Mouse (Mus musculus) MEL (cell line): ENCODE data around the gene Ms4a3. TPM values are rescaled to one million over a fixed set of nuclear protein-coding genes. Genes with fewer than 3 reads are reported as not detected.

Source experiments
- DNase-seq: peaks from one replicate; pipeline ENCODE4 v3.0.0; 2011; ENCODE audit warnings: low read depth, low spot score
- H3K27ac ChIP-seq: 2 replicates; pipeline ENCODE4 v1.5.1; 2012; ENCODE audit warnings: low read depth, mild to moderate bottlenecking, control low read depth, low read length, moderate library complexity; ENCODE audit not compliant: control insufficient read depth
- H3K27me3 ChIP-seq, 2 experiments: fragments of 150-350 bp in 1 of 2; sonication (generic) in 1 of 2; 2 replicates each; pipeline ENCODE4 v1.6.1; 2012; ENCODE audit warnings: low read length in 2 of 2, mild to moderate bottlenecking in 2 of 2, improper control_type of control experiment in 1 of 2, moderate library complexity in 1 of 2; ENCODE audit not compliant: insufficient read depth in 2 of 2, control insufficient read depth in 1 of 2
- H3K36me3 ChIP-seq, 2 experiments: 2 replicates each; pipeline ENCODE4 v1.6.1; 2012 to 2014; ENCODE audit warnings: low read length in 2 of 2, improper control_type of control experiment in 1 of 2, inconsistent platforms in 1 of 2, mild to moderate bottlenecking in 1 of 2; ENCODE audit not compliant: insufficient read depth in 2 of 2, control insufficient read depth in 1 of 2
- H3K4me1 ChIP-seq, 2 experiments: fragments of 150-350 bp in 1 of 2; sonication (generic) in 1 of 2; 2 replicates each; pipeline ENCODE4 v1.6.1; 2012; ENCODE audit warnings: low read length in 2 of 2, improper control_type of control experiment in 1 of 2, mild to moderate bottlenecking in 1 of 2; ENCODE audit not compliant: insufficient read depth in 2 of 2, control insufficient read depth in 1 of 2
- H3K4me3 ChIP-seq, 2 experiments: fragments of 150-350 bp in 1 of 2; sonication (generic) in 1 of 2; 2 replicates each; pipeline ENCODE4 v1.5.1; 2012; ENCODE audit warnings: low read depth in 2 of 2, low read length in 2 of 2, mild to moderate bottlenecking in 2 of 2, moderate library complexity in 2 of 2, control low read depth in 1 of 2, improper control_type of control experiment in 1 of 2; ENCODE audit not compliant: control insufficient read depth in 1 of 2, insufficient read depth in 1 of 2
- H3K79me2 ChIP-seq: 2 replicates; pipeline ENCODE4 v1.6.1; 2012; ENCODE audit warnings: mild to moderate bottlenecking, low read length, moderate library complexity; ENCODE audit not compliant: control insufficient read depth, poor library complexity, insufficient read depth
- H3K9ac ChIP-seq: 2 replicates; pipeline ENCODE4 v1.6.1; 2012; ENCODE audit warnings: low read depth, mild to moderate bottlenecking, control low read depth, low read length, moderate library complexity; ENCODE audit not compliant: control insufficient read depth, poor library complexity, severe bottlenecking
- H3K9me3 ChIP-seq: fragments of 150-350 bp; sonication (generic); replicated peaks from 2 replicates; pipeline ENCODE4 v1.6.1; 2012; ENCODE audit warnings: mild to moderate bottlenecking, low read length, improper control_type of control experiment, moderate library complexity; ENCODE audit not compliant: insufficient read depth
- BHLHE40 ChIP-seq: IDR thresholded peaks from 2 replicates; pipeline ENCODE4 v1.6.1; 2012; ENCODE audit warnings: low read depth, mild to moderate bottlenecking, inconsistent platforms, low read length, improper control_type of control experiment, borderline replicate concordance
- CHD1 ChIP-seq: IDR thresholded peaks from 2 replicates; pipeline ENCODE4 v1.6.1; 2012; ENCODE audit warnings: low read depth, mild to moderate bottlenecking, inconsistent platforms, low read length, improper control_type of control experiment
- GABPA ChIP-seq: IDR thresholded peaks from 2 replicates; pipeline ENCODE4 v1.6.1; 2012; ENCODE audit warnings: low read depth, mild to moderate bottlenecking, inconsistent platforms, low read length, improper control_type of control experiment, moderate library complexity
- GATA1 ChIP-seq: IDR thresholded peaks from 2 replicates; pipeline ENCODE4 v1.6.1; 2011; ENCODE audit warnings: low read depth, low read length, improper control_type of control experiment
- HCFC1 ChIP-seq: IDR thresholded peaks from 2 replicates; pipeline ENCODE4 v1.6.1; 2012; ENCODE audit warnings: low read depth, mild to moderate bottlenecking, inconsistent platforms, low read length, improper control_type of control experiment, moderate library complexity
- JUND ChIP-seq: IDR thresholded peaks from 2 replicates; pipeline ENCODE4 v1.6.1; 2011; ENCODE audit warnings: low read depth, mild to moderate bottlenecking, improper control_type of control experiment, low read length
- MEF2A ChIP-seq: IDR thresholded peaks from 2 replicates; pipeline ENCODE4 v1.6.1; 2014; ENCODE audit warnings: low read depth, mild to moderate bottlenecking, inconsistent platforms, low read length, improper control_type of control experiment; ENCODE audit not compliant: poor library complexity, insufficient replicate concordance, severe bottlenecking; ENCODE audit errors: extremely low read depth
- MYB ChIP-seq: IDR thresholded peaks from 2 replicates; pipeline ENCODE4 v1.6.1; 2011; ENCODE audit warnings: mild to moderate bottlenecking, low read depth, low read length, improper control_type of control experiment
- POLR2A ChIP-seq, 2 experiments: IDR thresholded peaks; 2 replicates each; pipeline ENCODE4 v1.6.1; 2011 to 2012; ENCODE audit warnings: low read length in 2 of 2, mild to moderate bottlenecking in 2 of 2, control low read depth in 1 of 2, improper control_type of control experiment in 1 of 2, low read depth in 1 of 2, moderate library complexity in 1 of 2; ENCODE audit not compliant: control insufficient read depth in 1 of 2, insufficient read depth in 1 of 2, poor library complexity in 1 of 2
- RAD21 ChIP-seq: IDR thresholded peaks from 2 replicates; pipeline ENCODE4 v1.6.1; 2011; ENCODE audit warnings: mild to moderate bottlenecking, low read depth, low read length, improper control_type of control experiment
- SIN3A ChIP-seq: IDR thresholded peaks from 2 replicates; pipeline ENCODE4 v1.6.1; 2012; ENCODE audit warnings: low read length, improper control_type of control experiment, inconsistent platforms
- SMC3 ChIP-seq: IDR thresholded peaks from 2 replicates; pipeline ENCODE4 v1.6.1; 2011; ENCODE audit warnings: low read depth, low read length, improper control_type of control experiment
- TBP ChIP-seq: IDR thresholded peaks from 2 replicates; pipeline ENCODE4 v1.8.0; 2011; ENCODE audit warnings: low read depth, low read length, improper control_type of control experiment
- TCF12 ChIP-seq: IDR thresholded peaks from 2 replicates; pipeline ENCODE4 v1.6.1; 2014; ENCODE audit warnings: low read depth, mild to moderate bottlenecking, inconsistent platforms, low read length, improper control_type of control experiment, moderate library complexity
- USF1 ChIP-seq: IDR thresholded peaks from 2 replicates; pipeline ENCODE4 v1.6.1; 2014; ENCODE audit warnings: low read depth, mild to moderate bottlenecking, inconsistent platforms, low read length, improper control_type of control experiment, moderate library complexity
- ZMIZ1 ChIP-seq: IDR thresholded peaks from 2 replicates; pipeline ENCODE4 v1.6.1; 2012; ENCODE audit warnings: low read depth, mild to moderate bottlenecking, inconsistent platforms, low read length, improper control_type of control experiment, moderate library complexity
- polyA plus RNA-seq, 2 experiments: library from polyadenylated mRNA; stranded (reverse) in 1 of 2; unstranded in 1 of 2; fragments of >175 nt in 1 of 2; fragments of >200 nt in 1 of 2; gene quantifications; 2 replicates each; pipeline versions ENCODE4 v1.2.1 to v1.2.4; 2012; ENCODE audit warnings: low replicate concordance in 2 of 2, low read depth in 1 of 2; ENCODE audit not compliant: insufficient read length in 2 of 2, insufficient read depth in 1 of 2, missing spikeins in 1 of 2
- total RNA-seq: library from RNA; depleted of rRNA; stranded (reverse); fragments of 300-350 nt; gene quantifications from 2 replicates; pipeline ENCODE4 v1.2.3, GENCODE M21; 2012; rRNA removed

Gene Ms4a3
- total RNA-seq, result 0.88 and 1.0 TPM in 2 replicates
- polyA plus RNA-seq, result 1 to 10 TPM in 1 of 2 experiments, not detected in 1; 1.0 TPM

- Histone ChIP-seq H3K27ac (no peak within 1 kb of the TSS), H3K36me3 (peaks cover 0 to 4% of the 10 kb centered on the region in 2 experiments; a peak in 1 of 4 replicates), H3K9me3 (no peaks in the 10 kb centered on the region), H3K4me3 (no peak within 1 kb of the TSS), H3K9ac (no peak within 1 kb of the TSS), H3K79me2 (no peaks in the 10 kb centered on the region), H3K27me3 (0 out of 4 replicates have a peak, but pooled peaks cover 0 to 2% of the 10 kb centered on the region in 2 experiments), H3K4me1 (peaks cover 3 to 4% of the 10 kb centered on the region in 2 experiments; a peak in 2 of 4 replicates)
- no peak for DNase-seq
- no peak for TF ChIP-seq TBP
- TF ChIP-seq MEF2A, result no peak
- TF ChIP-seq JUND, result no peak
- no peak for TF ChIP-seq GABPA
- no peak for TF ChIP-seq MYB
- TF ChIP-seq, all 39 proteins: peak for 0
Observed at GRCm38 (mm10) chr19:11640732-11641131, at the start of gene Ms4a3. Ms4a3 (minus strand) TSS chr19:11640851.

GRCm38 (mm10) chr19:11661562-11661961 lies 20.9 kb upstream of the Ms4a3 start:
- TF ChIP-seq SMC3, result no peak
- TF ChIP-seq USF1, result no peak
- TF ChIP-seq RAD21, result no peak
- TF ChIP-seq HCFC1, result no peak
- TF ChIP-seq TBP, result no peak
- no peak for TF ChIP-seq BHLHE40
- no peak for TF ChIP-seq TCF12
- TF ChIP-seq SIN3A, result no peak
- TF ChIP-seq GATA1, result no peak
- no peak for TF ChIP-seq ZMIZ1
- TF ChIP-seq CHD1, result no peak
- TF ChIP-seq POLR2A (IDR thresholded peaks at IDR 0.05; ENCODE audit: control insufficient read depth in 1 of 2, insufficient read depth in 1 of 2, low read depth in 1 of 2, low read length in 2 of 2, poor library complexity in 1 of 2), result no peak
- no peaks in the 10 kb centered on the region for H3K9me3 ChIP-seq
- no peak overlapping the region for H3K4me3 ChIP-seq
- H3K9ac ChIP-seq, result no peak overlapping the region
- no peaks in the 10 kb centered on the region for H3K36me3 ChIP-seq
- no peak overlapping the region for H3K27ac ChIP-seq
- DNase-seq, result no peak
- H3K4me1 ChIP-seq, result no peaks in the 10 kb centered on the region
- H3K27me3 ChIP-seq, result peaks cover 5 to 7% of the 10 kb centered on the region in 2 experiments; a peak in 3 of 4 replicates
- H3K79me2 ChIP-seq, result no peaks in the 10 kb centered on the region
